Mouse (Mus musculus) liver, embryonic 14.5 days (tissue): ENCODE results near the gene Rab37.

Experiments
- CTCF ChIP-seq: IDR thresholded peaks from 2 replicates; pipeline ENCODE4 v1.5.1; 2016; ENCODE audit warnings: antibody characterized with exemption, low read depth, control low read depth
- EP300 ChIP-seq: IDR thresholded peaks from 2 replicates; pipeline ENCODE4 v1.6.1; 2016; ENCODE audit warnings: antibody characterized with exemption, low read depth

- no peak for TF ChIP-seq CTCF
- no peak for TF ChIP-seq EP300
These were observed 12.5 kb downstream of the Rab37 start for GRCm38 (mm10) chr11:115103470-115104413.
